ENCODE assay signal across 8 mouse cellular contexts in genomic region chr12:112830141-112830540, GRCm38 (mm10). TPM values are rescaled to one million over a fixed set of nuclear protein-coding genes. Genes with fewer than 3 reads are reported as not detected.
DNase-seq lines count a peak whose midpoint lies in the region; ATAC-seq and TF ChIP-seq lines count a peak whose summit lies in the region.

No protein-coding gene starts in this region.

- peak overlapping the region; percentile 94 for H3K9ac ChIP-seq in kidney, postnatal 0 days (ENCODE audit: low read depth, low read length)
- H3K9ac ChIP-seq in hindbrain, embryonic 15.5 days, result peak overlapping the region; percentile 65
- H3K9ac ChIP-seq in midbrain, embryonic 15.5 days, result peak overlapping the region; percentile 78

- peak overlapping the region; percentile 82 for H3K4me2 ChIP-seq in kidney, postnatal 0 days (ENCODE audit: low read length)
- peak overlapping the region; percentile 58 for H3K4me2 ChIP-seq in hindbrain, embryonic 15.5 days
- H3K4me2 ChIP-seq in midbrain, embryonic 15.5 days, result peak overlapping the region; percentile 57

- ATAC-seq in kidney, postnatal 0 days (replicated peaks; ENCODE audit: low FRiP score, low read depth), result no peak
- no peak for ATAC-seq in hindbrain, embryonic 15.5 days (ENCODE audit: low FRiP score, low read depth)
- ATAC-seq in midbrain, embryonic 15.5 days (replicated peaks), result no peak

- intact Hi-C loops in gastrocnemius, postnatal 36 days (cut with DNase I), result no loop called here

- 23% methylated on average over 2 of the region's 2 CpGs for WGBS in kidney, postnatal 0 days
- WGBS in hindbrain, embryonic 15.5 days, result 38% methylated on average over 2 of the region's 2 CpGs
- WGBS in midbrain, embryonic 15.5 days, result 25% methylated on average over 2 of the region's 2 CpGs

- no peak for TF ChIP-seq CTCF in kidney, postnatal 0 days (IDR thresholded peaks at IDR 0.05; ENCODE audit: low read depth)

- H3K27me3 ChIP-seq in kidney, postnatal 0 days (ENCODE audit: insufficient read depth, low read length), result no peaks in the 10 kb centered on the region
- H3K27me3 ChIP-seq in hindbrain, embryonic 15.5 days, result no peaks in the 10 kb centered on the region
- H3K27me3 ChIP-seq in midbrain, embryonic 15.5 days (replicated peaks), result no peaks in the 10 kb centered on the region

- no peak for DNase-seq in kidney, postnatal 0 days (ENCODE audit: low spot score)
- DNase-seq in kidney, postnatal 25 days, result no peak
- DNase-seq in c-Kit-positive CD71-positive TER-119-positive erythroid progenitor cells, embryonic 14.5 days (ENCODE audit: low spot score), result peak; percentile 42
- no peak for DNase-seq in gastrocnemius, postnatal 36 days
- no peak for DNase-seq in right cerebral cortex, postnatal 36 days (ENCODE audit: low spot score in 2 of 2)
- no peak for DNase-seq in urinary bladder, postnatal 36 days (ENCODE audit: low spot score in 2 of 2)

- peaks cover 22% of the 10 kb centered on the region for H3K4me1 ChIP-seq in kidney, postnatal 0 days (replicated peaks; ENCODE audit: insufficient read depth, low read length)
- peaks cover 47% of the 10 kb centered on the region for H3K4me1 ChIP-seq in hindbrain, embryonic 15.5 days (replicated peaks)
- peaks cover 44% of the 10 kb centered on the region for H3K4me1 ChIP-seq in midbrain, embryonic 15.5 days

- H3K36me3 ChIP-seq in kidney, postnatal 0 days (ENCODE audit: insufficient read depth, low read length), result 0 out of 2 replicates have a peak, but pooled peaks cover 4% of the 10 kb centered on the region
- H3K36me3 ChIP-seq in hindbrain, embryonic 15.5 days, result peaks cover 14% of the 10 kb centered on the region
- 0 out of 2 replicates have a peak, but pooled peaks cover 3% of the 10 kb centered on the region for H3K36me3 ChIP-seq in midbrain, embryonic 15.5 days (replicated peaks)

- H3K9me3 ChIP-seq in kidney, postnatal 0 days (replicated peaks; ENCODE audit: low read length), result no peaks in the 10 kb centered on the region
- no peaks in the 10 kb centered on the region for H3K9me3 ChIP-seq in hindbrain, embryonic 15.5 days
- no peaks in the 10 kb centered on the region for H3K9me3 ChIP-seq in midbrain, embryonic 15.5 days

- peak overlapping the region; percentile 77 for H3K27ac ChIP-seq in kidney, postnatal 0 days
- H3K27ac ChIP-seq in hindbrain, embryonic 15.5 days (replicated peaks), result peak overlapping the region; percentile 94
- H3K27ac ChIP-seq in midbrain, embryonic 15.5 days, result peak overlapping the region; percentile 91

- peak overlapping the region; percentile 87 for H3K4me3 ChIP-seq in kidney, postnatal 0 days (replicated peaks; ENCODE audit: low read depth, low read length)
- peak overlapping the region; percentile 78 for H3K4me3 ChIP-seq in hindbrain, embryonic 15.5 days
- H3K4me3 ChIP-seq in midbrain, embryonic 15.5 days, result peak overlapping the region; percentile 72

RNA-seq across cellular contexts. Expression of gene Cdca4, which starts 0.9 kb away (rescaled TPM):
- 56.6 and 64.5 TPM in 2 replicates for polyA plus RNA-seq in kidney, postnatal 0 days (2015; fragmentation: Nextera tagmentation; extraction: Ambion mirVana)
- 37.3 and 44.6 TPM in 2 replicates for polyA plus RNA-seq in hindbrain, embryonic 15.5 days (2015; fragmentation: Nextera tagmentation; extraction: Ambion mirVana)
- 44.1 and 50.1 TPM in 2 replicates for polyA plus RNA-seq in midbrain, embryonic 15.5 days (2015; fragmentation: Nextera tagmentation; extraction: Ambion mirVana)
- total RNA-seq in gastrocnemius, postnatal 36 days (2021), result 1 to 10 TPM; 2.1 to 3.0 TPM

RNA-seq across cellular contexts. Expression of gene Clba1, which starts 21.4 kb away (rescaled TPM):
- polyA plus RNA-seq in kidney, postnatal 0 days (2015; fragmentation: Nextera tagmentation; extraction: Ambion mirVana), result 16.0 and 18.4 TPM in 2 replicates
- 21.6 and 22.7 TPM in 2 replicates for polyA plus RNA-seq in hindbrain, embryonic 15.5 days (2015; fragmentation: Nextera tagmentation; extraction: Ambion mirVana)
- 24.4 and 25.1 TPM in 2 replicates for polyA plus RNA-seq in midbrain, embryonic 15.5 days (2015; fragmentation: Nextera tagmentation; extraction: Ambion mirVana)
- total RNA-seq in gastrocnemius, postnatal 36 days (2021), result under 1 TPM; 0.31 to 0.64 TPM

RNA-seq across cellular contexts. Expression of gene Ahnak2, which starts 27.7 kb away (rescaled TPM):
- polyA plus RNA-seq in kidney, postnatal 0 days (2015; fragmentation: Nextera tagmentation; extraction: Ambion mirVana), result 0.22 and 0.50 TPM in 2 replicates
- 1.8 and 3.3 TPM in 2 replicates for polyA plus RNA-seq in hindbrain, embryonic 15.5 days (2015; fragmentation: Nextera tagmentation; extraction: Ambion mirVana)
- 1.1 and 1.3 TPM in 2 replicates for polyA plus RNA-seq in midbrain, embryonic 15.5 days (2015; fragmentation: Nextera tagmentation; extraction: Ambion mirVana)
- 1 to 10 TPM; 5.0 to 7.0 TPM for total RNA-seq in gastrocnemius, postnatal 36 days (2021)

RNA-seq across cellular contexts. Expression of gene Gpr132, which starts 37.9 kb away (rescaled TPM):
- 0.10 and 0.11 TPM in 2 replicates for polyA plus RNA-seq in kidney, postnatal 0 days (2015; fragmentation: Nextera tagmentation; extraction: Ambion mirVana)
- not detected in 2 replicates for polyA plus RNA-seq in hindbrain, embryonic 15.5 days (2015; fragmentation: Nextera tagmentation; extraction: Ambion mirVana)
- polyA plus RNA-seq in midbrain, embryonic 15.5 days (2015; fragmentation: Nextera tagmentation; extraction: Ambion mirVana), result 0.06 and 0.11 TPM in 2 replicates
- under 1 TPM; 0.10 to 0.26 TPM for total RNA-seq in gastrocnemius, postnatal 36 days (2021)
